Mouse (Mus musculus): ENCODE data around the gene A4galt. TPM values are rescaled to one million over a fixed set of nuclear protein-coding genes. Genes with fewer than 3 reads are reported as not detected.

The A4galt gene
- polyA plus RNA-seq, 1 experiment from 2014 or later = 2.4 TPM

DNA sequence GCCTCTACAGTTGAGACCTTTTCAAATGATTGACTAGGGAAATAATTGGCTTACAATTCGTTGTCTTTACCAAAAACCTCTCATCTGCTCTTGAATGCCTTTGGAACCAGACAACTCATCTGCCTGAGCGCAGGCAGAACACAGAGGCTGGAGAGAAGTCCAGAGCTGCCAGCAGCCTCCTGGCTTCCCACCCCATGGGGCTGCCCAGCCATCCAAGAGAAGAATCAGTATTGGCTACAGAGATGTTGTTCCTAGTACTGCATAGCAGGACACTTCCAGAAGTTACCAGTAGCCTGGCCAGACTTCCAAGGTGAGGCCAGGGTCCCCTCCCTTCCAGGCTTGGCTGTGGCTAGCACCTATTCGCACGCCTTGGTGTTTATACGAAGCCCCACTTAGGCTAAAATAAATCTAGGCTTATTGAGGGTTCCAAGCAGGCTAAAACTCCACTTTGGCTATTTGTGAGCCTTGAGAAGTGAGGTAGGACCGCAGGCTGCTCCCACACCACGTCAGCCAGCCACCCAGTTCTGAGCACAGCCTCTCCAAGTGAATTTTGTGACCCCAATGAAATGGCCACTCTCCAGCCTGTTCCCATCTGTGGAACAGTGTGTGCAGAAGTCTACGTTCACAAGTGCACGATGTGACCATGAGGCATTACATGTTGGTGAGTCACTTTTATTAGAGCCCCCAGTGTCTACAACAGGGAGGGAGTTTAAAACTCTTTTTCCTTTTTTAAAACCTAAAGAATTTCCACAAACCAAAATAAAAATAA lies 25.3 kb downstream of the A4galt start:
- DNase-seq (ENCODE audit: low spot score) = no peak

DNA sequence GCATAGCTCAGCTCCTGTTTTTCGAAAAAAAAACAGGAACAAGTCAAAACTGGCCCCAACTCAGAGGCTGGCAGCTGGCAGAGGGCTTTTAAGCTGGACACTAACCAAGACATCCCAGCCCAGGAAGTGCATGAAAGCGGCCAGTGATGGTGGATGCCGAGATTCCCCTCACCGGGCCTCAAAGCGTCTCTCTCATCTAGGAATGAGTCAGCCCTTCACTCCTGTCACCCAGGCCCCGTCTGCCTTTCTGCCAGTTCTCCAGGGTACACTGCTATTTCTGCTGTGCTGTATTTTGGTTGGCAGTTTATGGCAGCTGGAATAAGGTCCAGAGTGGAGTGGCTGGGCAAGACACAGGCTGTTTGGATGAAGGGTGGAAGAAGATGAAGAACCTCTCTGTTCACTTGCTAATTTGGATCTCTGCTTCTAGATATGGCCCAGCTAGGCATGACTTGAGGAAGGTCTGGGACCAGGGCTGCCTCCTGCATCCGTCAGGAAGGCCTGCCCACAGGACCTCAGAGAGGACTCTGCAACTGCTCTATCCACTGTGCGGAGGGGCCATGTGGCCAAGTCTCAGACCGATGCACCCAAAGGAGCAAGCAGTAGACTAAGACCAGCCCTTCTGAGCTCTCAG lies 27.3 kb downstream of the A4galt start:
- no peak for DNase-seq (ENCODE audit: low spot score)

DNA sequence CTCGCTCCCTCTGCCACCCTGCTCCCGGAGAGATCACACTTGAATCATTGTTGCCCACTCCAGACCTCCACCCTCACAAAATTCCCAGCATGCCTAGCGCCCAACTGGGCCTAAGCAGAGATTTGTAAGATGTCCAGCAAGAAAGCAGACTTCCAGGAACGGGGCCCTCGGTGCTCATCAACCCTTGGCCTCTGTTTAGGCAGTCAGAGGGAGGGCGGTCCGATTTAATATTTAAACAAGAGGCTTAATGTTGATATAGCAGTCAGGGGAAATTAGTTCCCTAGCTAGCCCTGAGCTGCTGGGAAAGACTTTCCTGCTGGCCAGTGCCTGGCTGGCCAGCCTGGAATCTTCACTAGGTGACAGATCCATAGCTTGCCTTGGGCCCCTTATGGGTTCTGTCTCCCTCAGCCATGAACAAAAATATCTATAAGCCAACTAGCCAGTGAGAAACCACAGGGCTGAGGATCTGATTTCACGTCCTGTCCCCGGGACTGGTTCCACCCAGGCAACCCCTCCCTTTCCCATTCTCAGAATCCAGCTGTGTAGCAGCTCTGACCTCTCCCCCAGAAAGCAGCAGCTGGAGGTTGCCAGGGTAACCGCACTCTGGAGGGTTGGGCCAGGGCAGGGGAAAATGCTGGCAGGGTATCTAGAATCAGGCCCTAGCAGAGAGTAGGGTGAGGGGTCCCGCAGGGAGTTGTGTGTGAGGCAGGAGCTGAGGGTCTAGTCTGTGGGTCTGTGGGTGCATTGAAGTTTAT lies 28.2 kb downstream of the A4galt start:
- no peak for DNase-seq (ENCODE audit: low spot score)

DNA sequence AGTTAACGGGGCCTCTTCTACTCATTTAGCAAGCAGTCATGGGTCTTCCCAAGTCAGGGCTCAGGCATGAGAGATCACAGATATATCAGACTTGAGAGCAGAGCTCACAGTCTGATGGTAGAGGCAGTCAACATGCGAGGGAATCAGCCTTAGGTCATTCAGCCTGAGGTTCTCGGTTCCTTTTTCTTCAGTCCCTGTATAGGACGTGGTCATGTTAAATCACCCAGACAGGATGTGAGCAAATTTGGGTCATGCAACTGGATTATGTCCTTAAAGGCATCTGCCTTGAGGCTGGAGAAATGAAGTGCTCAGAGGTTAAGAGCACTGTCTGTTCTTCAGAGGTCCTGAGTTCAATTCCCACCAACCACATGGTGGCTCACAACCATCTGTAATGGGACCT lies 29.9 kb downstream of the A4galt start:
- no peak for DNase-seq (ENCODE audit: low spot score)

DNA sequence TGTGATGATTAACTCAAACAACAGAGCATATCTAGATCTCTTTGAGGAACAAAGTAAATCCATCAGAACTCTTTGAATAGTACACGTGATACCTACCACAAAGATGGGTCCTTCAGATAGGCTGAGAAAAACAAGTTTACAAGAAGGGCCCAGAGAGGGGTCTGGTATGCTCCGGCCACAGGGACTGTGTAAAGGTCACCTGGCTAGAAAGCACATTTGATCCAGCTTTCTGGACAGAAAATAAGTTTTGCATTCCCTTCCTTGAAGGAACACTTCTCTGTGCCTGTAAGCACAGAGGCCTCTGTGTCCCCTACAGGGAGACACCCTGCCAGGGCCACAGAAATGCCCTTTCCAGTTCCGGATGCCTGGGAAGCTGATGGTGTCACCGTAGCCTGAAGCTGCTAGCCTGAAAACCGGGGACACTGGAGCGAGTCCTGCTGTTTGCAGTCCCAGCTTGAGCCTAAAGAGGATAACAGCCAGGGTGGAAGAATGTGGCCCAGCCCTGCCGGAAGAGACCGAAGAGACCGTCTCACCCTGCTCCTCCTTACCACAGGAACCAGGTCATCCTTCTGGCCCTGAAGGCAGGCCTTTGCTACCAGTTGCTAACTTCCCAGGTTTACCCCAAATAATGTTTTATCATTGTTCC lies 31.1 kb downstream of the A4galt start:
- no peak for DNase-seq (ENCODE audit: low spot score)

DNA sequence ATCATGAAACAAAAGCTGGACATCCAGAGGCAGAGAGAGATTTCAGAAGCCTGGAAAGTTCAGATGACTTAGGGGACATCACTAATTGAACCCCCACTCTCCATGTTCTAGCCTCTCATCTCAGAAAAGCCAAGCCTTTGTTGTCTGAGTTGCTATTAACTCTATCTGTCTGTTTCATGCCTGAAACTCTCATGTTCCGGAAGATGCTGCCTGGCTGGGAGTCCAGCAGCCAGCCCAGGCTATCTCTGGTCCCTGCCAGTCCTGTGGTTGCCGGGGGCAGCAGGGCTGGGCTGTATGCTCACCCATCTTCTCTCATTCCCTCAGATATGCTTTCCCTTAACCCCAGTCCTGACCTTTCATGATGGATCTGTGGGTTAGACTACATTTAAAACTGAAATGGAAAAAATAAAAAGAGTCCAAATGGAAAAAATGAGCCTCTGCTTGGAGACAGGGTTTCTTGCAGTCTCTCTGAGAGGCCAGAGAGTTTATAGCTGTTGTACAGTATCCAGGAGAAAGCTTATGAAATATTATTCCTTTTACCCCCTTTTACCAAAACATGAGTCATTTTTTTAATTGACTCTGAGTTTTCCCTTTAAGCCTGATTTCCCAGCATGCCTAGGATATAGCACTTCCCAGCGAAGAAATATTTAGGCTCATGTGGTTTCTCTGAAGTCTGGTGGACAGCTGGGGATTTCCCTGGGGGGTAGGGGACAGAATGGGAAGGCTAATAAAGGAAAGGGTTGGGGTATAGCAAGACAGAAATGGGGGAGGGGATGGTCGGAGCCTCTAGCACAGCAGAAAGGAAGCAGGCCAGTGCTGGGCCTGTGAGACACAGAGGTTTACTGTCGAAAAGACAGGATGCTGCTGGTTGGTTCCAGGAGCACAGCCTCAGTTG lies 36.0 kb downstream of the A4galt start:
- no peak for DNase-seq (ENCODE audit: low spot score)

DNA sequence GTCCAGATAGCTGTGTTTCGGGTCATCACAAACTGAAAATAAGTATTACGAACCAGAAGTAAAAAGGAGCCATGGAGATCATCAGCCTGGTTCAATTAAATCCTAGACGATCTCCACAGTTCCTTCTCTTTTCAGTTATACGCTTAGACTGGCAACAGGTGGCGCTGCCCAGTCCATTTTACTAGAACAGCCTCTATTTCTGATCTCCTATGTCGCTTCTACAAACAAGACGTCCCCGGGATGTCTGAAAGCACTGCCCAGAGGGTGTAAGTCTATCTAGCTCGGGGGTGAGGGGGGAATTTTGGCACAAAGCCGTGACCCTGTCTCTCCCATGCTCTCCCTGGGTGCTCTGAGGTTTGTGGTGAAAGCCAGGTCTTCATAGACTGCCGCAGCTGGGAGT lies 41.3 kb downstream of the A4galt start:
- DNase-seq (ENCODE audit: low spot score) = peak; percentile 28

DNA sequence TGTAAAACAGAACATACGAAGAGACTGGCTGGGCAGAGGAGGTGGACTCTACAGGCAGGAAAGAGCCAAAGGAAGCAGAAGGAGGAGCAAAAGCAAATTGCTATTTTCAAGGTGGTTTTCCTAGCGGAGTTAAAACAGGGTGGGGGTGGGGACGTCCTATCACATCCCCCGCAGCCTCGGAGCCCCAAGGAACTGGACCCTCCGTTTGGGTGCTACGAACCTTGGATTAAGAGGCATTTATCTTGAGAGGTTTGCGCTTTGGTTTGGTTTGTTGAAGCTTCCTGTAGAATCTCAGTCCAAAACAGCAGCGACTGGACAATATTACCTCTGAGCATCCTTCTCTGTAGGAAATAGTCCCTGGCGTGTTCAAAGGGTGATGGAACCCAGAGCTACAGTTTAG lies 41.9 kb downstream of the A4galt start:
- no peak for DNase-seq (ENCODE audit: low spot score)

DNA sequence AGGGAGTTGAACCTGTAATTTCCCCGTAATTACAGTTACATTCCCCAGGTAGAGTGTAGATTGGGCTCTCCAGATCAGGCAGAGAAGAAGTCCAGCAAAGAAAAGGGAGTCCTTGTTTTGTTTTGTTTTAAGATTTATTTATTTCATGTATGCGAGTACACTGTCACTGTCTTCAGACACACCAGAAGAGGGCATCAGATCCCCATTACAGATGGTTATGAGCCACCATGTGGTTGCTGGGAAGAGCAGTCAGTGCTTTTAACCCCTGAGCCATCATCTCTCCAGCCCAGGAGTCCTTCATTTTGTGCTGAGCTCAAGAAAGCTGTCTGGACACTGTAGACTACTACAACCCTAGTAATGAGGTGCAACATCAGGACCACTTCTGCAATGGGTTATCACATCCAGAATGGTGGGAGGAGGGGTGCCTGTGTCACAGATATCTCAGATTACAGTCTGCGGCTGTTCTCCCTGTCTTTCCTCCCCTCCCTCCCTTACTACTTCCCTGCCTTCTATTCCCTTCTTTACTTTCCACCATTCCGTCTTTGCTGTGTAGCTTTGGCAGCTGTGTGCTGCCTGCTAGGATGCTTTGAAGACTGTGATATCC lies 42.4 kb downstream of the A4galt start:
- no peak for DNase-seq (ENCODE audit: low spot score)

DNA sequence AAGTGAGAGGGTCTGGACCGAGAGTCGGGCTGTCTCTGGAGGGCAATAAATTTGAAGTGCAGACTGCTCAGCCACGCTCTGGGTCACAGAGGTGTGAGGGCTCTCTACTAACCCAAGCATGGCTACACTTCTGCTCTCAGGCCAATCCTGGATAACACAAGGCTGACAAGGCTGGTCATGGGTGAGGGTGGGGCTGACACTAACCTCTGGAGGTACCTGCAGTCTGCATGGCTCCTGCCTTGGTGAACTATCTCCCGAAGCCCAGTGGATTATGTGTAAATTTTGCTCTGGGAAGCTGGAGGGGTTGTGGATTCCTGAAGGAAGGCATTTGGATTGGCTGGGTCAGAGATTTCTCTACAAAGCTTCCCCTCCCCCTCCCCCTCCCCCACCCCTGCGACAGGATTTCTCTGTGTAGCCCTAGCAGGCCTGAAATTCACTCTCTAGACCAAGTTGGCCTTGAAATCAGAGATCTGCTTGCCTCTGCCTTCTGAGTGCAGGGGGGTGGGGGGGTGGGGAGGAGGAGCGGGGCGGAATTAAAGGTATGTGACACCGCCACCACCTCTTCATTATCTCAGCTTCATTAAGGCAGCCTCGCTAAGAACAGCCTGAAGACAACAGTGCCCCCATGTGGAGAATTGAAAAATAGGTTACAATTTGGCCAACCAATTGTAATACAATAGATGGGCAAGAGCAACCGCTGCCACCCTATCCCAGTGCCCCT lies 46.7 kb downstream of the A4galt start:
- peak; percentile 70 for DNase-seq (ENCODE audit: low spot score)

DNA sequence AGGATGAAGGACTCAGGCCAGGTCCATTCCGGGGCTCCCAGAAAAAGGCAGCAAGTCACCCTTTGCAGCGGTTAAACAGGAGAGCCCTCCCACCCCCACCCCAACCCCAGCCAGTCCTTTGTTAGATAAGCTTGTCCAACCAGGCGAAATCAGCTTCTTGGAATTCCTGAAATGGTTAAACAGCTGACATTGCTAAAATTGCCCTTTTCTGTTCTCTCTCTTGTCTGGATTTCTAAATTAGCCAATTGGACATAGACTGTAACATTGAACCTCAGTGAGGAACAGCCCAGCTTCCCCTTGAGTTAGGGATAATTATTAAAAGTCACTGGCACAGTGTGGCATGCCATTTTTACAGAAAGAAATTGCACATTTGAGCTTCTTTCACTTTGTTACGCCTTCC lies 49.2 kb downstream of the A4galt start:
- DNase-seq (ENCODE audit: low spot score) = no peak

DNA sequence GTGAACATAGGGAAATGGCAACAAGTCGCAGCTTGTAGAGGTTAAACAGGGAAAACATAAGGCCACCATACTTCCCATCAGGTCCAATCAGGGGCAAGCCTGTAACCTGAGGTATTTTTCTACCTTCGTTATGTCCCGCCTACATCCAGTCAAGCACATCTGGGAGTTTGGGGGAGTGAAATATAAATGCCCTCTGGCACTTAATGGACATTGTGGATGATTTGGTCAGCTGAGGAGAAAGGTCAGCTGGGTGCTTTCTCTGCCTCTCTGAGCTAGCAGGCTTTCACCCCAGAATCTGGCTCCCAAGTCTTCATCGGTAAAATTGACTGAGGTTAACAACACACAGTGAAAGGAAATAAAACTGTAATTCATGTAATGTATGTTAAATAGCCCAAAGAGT lies 58.2 kb downstream of the A4galt start:
- DNase-seq (ENCODE audit: low spot score) = no peak

DNA sequence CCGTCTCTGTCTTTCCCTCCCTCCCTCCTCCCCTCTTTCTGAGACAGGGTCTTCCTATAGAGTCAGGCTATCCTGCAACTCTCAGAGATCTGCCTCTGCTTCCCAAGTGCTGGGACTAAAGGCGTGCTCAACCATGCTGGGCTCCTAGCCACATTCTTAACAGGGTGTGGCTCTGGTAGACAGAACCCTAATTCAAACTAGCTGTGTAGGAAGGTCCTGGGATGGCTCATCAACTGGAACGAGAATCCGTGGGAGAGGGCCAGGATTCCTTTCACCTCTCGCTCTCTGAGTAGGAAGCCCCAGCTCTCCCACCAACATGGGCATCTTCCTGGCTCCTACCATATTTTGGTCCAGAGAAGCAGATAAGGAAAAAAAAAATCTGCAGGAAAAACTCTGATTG lies 69.2 kb downstream of the A4galt start:
- DNase-seq (ENCODE audit: low spot score) = no peak

DNA sequence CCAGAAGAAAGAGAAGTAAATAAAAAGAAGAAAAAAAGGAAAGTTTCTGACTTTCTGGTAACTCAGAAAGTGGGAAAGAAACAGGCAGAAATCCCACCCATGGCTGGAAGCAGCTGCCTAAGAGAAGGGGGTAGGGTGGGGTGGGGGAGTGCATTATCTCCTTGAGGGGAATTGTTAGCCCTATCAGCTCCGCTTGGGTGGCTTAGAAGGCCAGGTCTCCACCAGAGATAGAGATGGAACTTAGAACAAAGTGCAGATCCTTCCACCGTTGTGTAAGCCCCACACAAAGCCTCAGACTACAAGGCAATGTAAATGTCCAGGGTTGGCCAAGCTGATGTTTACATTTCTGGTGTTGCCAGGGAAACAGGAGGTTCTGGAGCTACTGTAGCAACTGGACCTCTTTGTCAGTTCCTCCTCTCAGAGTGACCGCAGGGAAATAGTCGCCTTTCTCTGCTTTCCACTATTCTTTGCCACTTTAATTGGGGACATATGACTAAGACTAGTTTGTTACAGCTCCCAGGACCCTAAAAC lies 69.7 kb downstream of the A4galt start:
- no peak for DNase-seq (ENCODE audit: low spot score)

DNA sequence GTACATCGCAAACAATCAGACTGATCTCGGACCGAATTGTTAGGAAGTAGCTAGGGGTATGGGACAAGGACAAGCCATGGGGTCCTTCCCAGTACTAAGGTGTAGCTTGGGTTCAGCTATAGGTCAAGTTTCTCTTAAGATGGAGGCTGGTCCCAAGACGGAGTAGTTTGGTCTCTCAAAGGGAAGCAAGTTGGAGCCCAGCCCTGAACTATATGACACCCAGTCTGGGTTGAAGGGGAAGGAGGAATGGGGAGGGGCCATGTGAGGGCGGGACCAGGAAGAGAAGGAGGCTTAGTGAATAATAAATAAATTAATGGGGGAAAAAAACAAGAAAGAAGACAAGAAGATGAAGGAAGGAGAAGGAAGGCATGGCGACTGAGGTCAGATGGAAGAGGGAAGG lies 71.6 kb downstream of the A4galt start:
- no peak for DNase-seq (ENCODE audit: low spot score)
